Mouse (Mus musculus) layer of hippocampus, adult 11-12 months (tissue): ENCODE results near the gene Hprt.
"Not testable (repeated sequence)": the region's sequence is repeated elsewhere in the genome, so short reads cannot be mapped to it uniquely, and the experiment has no call there.

ENCODE experiments used
- DNase-seq: peaks from one replicate; pipeline ENCODE4 v3.0.0; 2022; ENCODE audit warnings: low spot score

Gene Hprt

DNA sequence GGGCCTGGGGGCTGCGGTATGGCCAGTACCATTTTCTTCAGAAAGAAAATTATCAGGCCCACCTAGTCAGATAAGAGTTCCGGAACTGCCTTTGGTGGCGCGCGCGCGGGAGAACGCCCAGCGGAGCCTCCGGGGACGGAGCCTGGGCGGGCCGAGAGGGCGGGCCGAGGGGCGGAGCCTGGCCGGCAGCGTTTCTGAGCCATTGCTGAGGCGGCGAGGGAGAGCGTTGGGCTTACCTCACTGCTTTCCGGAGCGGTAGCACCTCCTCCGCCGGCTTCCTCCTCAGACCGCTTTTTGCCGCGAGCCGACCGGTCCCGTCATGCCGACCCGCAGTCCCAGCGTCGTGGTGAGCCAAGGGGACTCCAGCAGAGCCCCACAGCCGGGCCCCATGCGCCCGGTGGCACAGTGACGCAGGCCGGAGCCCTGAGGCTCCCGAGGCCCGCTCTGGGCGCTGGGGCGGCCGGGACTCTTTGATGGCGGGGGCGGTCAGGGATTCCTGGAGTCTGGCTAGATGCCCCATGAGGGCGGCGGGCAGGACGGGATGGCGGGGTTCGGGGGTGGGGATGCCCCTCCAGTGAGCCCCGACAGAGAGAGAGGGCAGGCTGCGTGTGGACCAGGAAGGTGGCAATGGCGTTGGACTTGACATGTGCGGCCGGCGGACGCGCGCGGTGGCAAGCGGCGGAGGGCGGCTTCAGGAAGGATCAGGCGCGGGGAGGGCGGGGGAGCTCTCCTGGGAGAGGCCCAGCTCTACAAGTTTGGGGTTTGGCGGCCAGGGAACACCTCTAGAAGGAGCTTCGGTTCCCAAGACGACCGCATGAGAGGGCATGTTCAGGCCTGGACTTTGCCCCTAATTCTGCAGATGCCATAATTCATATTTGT lies at the start of gene Hprt:
Gene Hprt (plus strand): TSS at position 233 of the 879 bp plus-strand sequence.
- peak; percentile 82 for DNase-seq

DNA sequence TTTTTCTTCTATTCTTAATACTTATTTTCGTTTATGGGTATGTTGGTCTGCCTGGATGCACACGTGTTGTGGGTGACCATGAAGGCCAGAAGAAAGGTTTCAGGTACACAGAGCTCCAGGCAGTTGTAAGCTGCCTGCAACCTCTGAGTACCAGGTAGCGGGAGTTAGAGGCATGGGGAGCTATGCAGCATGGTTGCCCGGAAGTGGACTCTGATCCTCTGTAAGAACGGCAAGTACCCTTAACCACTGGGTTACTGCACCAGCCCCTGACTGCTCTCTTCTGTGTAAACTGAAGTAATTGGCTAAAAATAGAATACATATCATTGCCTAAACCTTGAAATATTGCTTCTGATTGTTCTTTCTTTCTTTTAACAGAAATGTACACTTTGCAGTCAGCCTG lies 42.4 kb upstream of the Hprt start:
- no peak for DNase-seq

DNA sequence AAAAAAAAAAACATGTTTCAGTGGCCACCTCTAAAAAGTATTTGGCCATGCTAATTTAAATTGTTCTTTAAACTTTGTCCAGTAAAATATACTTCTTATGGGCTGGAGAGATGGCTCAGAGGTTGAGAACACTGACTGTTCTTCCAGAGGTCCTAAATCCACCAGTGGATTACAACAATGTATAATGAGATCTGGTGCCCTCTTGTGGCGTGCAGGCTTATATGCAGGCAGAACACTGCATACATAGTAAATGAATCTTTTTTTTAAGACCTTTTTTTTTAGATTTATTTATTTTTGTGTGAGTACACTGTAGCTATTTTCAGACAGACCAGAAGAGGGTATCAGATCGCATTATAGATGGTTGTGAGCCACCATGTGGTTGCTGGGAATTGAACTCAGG lies 38.2 kb upstream of the Hprt start:
- DNase-seq: no peak

DNA sequence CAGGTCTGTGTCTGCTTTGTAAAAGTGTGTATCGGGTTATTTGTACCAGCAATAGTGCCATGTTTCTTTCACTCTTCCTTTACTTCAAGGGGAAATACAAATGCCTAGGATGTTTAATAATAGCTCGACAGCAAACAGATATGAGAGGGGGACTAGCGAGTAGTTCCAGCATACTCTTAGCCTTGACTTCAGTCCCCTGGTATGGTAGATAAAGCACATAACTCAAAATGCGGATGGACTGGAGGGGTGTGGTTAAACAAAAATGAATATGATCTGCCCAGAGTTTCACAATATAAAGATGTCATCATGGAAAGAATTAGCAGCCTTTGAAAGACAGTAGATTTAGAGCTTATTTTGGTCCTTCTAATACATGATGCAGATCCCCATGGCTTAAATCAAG lies 31.0 kb upstream of the Hprt start:
- no peak for DNase-seq

DNA sequence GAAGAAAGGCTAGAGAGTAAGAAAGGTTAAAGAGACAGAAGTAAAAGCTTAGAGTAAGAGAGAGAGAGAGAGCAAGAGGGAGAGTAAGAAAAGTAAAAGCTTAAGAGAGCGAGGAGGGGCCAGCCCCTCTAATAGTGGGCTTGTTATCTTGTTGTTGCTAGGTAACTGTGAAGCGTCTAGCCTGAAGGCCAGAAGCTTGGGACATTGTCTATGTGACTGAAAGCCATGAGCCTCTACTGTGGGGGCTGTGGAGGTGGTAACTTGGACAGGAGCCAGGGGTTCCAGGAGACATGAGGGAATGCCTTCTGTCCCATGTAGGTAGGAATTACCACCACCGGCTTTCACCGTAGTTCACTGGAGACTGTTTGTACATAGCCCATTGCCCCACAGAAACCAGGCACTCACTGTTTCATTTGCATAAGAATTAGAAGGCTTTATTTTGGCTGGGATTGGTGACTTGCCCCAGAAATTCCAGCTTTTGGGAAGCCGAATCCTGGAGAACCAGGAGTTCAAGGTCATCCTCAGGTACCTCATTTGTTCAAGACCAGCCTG lies 26.3 kb upstream of the Hprt start:
- DNase-seq: no peak

DNA sequence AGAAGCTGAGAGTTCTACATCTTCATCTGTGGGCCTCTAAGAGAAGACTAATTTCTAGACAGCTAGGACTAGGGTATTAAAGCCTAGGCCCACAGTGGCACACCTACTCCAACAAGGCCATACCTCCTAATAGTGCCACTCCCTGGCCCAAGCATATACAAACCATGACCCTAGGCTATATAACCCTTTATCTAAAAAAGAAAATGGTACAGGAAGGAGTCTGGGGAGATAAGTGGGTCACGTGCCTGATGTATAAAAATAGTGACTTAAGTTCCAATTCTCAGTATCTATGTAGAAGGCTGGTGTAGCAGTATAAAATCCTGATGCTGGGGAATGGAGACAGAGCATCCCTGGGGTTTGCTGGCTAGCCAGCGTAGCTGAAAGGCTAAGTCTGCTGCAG lies 22.8 kb upstream of the Hprt start:
- DNase-seq: no peak

DNA sequence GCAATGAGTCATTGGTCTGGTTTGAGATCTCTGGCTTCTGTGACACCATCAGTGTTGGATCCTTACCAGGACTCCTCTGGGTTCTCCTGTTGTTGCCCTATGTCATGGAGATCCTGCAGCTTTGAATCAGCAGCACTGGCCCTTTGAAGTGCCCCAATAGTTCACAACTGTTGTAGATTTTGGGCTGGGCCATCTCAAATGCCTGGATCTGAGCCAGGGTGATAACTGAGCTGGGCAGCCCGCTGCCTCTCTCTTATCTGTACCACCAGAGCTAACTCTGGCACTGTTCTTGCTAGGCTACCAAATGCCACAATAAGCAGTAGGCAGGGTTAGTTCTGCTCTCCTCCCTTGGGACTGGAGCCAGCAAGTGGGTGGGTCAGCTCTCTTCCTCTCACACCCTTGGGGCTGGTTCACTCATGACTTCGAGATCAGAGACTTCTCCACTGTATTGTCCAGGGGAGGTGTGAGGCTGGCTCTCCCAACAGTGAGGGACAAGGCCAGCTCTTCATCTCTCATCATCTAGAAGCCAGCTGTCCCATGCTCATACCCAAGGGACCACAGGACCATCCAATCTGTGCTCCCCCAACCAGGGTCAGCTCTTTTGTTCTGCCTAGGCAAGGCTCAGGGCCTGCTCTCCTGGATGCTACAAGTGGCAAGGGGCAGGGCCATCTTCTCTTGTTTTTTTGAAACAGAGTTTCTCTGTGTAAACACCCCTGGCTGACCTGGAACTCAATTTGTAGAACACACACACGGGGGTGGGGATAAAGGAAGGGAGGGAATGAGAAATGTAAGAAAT lies 16.5 kb upstream of the Hprt start:
- no peak for DNase-seq

DNA sequence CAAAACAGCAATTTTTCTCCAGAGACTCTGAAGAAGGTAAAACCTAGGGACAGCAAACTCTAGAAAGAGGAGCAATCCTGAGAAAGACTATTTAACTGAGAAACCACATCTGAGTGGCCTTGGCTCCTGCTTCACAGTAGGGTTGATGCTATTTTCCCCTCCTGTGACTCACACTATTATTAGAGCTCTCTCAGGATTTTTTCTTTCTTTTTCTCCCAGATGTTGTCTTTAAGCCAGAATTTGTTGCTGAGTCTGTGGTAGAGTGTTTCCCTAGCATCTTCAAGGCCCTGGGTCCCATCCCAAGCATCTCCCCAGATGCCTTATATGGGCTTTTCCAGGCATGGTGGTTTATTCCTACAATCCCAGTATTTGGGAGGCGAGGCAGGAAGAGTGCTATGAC lies 15.8 kb upstream of the Hprt start:
- no peak for DNase-seq

DNA sequence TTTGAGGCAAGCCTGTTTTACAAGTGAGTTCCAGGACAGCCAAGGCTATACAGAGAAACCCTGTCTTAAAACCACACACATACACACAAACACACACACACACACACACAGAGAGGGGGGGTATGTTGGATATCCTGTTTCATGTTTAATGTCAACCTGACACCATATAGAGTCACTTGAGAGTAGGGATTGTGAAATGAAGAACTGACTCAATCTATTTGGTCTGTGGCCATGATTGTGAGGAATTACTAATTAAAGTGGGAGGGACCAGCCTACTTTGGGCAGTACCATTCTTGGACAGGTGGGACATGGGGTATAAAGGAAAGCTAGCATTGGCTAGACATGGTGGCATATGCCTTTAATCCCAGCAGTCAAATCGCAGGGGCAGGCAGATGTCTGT lies 15.3 kb upstream of the Hprt start:
- no peak for DNase-seq

DNA sequence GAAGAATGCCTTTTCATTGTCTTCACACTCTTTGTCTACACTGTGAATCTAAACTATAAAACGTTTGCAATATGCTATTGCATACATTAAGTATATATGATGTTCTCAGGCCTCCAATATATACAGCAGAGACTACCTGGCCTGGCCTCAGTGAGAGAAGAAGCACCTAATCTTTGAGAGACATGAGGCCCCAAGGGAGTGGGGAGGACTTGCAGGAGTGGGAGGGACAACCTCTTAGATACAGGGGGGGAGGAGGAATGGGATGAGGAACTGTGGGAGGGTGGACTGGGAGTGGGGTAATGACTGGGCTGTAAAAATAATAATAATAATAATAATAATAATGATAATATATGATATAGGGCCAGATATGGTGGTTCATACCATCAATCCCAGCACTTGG lies 9.4 kb upstream of the Hprt start:
- DNase-seq: no peak

DNA sequence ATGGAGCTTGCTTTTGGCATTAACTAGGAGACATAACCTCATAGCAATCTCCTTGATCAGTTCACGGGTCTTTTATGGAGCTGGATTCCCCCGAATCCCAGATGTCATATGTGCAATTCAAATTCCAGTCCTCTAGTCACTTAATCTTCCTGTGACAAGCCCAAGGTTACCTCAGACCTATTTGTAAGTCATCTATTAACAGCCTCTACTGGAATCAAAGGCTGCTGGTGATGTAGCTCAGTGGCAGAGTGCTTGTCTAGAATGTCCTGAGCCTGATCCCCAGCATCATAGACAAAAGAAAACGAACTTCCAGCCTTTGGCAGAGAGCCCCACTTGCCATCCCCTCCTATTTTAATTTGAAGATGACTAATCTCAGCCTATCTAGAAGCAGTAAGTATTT lies 6.6 kb upstream of the Hprt start:
- no peak for DNase-seq

DNA sequence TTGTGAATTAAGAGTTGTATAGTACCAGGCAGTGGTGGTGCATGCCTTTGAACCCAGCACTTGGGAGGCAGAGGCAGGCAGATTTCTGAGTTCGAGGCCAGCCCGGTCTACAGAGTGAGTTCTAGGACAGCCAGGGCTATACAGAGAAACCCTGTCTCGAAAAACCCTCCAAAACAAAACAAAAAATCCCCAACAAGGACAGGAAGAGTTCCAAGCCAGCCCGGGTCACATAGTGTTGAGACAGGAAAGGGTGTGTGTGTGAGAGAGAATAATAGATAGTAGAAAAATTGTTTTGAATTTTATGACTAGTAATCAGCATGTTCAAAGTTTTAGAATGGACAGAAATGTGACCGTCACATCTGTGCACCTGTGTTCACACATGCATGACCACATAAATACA lies 6.8 kb downstream of the Hprt start:
- not testable (repeated sequence) for DNase-seq

DNA sequence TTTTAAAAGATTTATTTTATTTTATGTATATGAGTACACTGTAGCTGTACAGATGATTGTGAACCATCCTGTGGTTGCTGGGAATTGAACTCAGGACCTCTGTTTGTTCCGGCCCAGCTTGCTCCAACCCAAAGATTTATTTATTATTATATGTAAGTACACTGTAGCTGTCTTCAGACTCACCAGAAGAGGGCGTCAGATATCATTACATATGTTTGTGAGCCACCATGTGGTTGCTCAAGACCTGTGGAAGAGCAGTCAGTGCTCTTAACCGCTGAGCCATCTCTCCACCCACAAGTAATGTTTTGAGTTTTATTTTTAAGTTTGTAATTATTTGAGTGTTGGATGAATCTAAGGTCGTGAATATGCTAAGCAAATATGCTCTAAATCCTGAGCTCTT lies 16.9 kb downstream of the Hprt start:
- not testable (repeated sequence) for DNase-seq

DNA sequence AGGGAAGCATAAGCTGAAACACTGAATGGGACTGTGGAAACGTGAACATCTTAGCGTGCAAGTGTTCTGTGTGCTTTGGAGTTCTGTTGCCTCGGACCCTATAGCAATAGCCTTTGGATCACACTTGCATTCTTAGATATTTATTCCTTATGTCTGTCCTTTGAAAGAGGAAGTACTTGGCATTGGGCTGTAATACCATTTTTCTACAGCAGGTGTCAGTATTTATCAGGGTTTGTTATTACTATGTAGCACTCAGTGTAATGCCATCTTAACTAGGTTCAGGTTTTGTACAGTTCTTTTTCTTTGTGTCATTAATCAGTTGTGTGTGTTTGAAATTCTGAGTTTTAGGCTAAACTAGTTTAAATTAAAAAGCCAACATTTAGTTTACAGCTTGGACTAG lies 18.1 kb downstream of the Hprt start:
- DNase-seq: peak; percentile 21

DNA sequence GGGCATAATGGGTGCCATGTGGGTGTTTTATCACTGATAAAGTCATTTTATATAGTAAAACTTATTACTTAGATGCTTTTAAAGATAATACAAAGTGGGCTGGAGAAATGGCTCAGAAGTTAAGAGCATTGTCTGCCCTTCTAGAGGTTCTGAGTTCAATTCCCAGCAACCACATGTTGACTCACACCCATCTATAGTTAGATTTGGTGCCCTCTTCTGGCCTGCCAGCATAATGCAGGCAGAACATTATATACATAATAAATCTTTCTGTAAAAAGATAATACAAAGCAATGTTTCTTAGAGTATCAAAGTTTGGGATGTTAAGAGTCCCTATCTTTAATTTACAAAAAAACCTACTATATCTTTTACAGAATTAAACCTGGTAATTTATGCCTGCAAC lies 27.6 kb downstream of the Hprt start:
- no peak for DNase-seq

DNA sequence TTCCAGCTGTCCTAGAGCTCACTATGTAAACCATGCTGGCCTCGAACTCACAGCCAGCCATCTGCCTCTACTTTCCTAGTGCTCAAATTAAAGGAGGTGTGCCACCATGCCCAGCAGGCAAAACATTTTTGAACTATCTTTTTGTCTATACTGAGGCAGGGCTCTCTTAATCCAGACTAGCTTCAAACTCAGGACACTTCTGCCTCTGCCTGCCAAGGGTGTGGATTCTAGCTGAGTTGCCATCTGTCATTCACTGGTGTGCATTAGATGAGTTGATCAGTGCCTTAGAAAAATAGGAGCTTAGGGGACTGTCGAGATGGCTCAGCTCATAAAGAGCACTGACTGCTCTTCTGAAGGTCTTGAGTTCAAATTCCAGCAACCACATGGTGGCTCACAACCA lies 35.1 kb downstream of the Hprt start:
- no peak for DNase-seq

DNA sequence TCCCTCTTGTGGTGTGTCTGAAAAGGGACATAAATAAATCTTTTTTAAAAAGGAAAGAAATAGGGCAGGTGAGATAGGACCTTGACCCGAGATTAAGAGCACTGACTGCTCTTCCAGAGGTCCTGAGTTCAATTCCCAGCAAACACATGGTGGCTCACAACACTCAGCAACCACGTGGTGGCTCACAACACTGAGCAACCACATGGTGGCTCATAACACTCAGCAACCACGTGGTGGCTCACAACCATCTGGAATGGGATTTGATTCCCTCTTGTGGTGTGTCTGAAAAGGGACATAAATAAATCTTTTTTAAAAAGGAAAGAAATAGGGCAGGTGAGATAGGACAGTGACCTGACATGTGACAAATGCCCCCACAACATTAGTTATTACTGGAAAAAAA lies 36.3 kb downstream of the Hprt start:
- not testable (repeated sequence) for DNase-seq

DNA sequence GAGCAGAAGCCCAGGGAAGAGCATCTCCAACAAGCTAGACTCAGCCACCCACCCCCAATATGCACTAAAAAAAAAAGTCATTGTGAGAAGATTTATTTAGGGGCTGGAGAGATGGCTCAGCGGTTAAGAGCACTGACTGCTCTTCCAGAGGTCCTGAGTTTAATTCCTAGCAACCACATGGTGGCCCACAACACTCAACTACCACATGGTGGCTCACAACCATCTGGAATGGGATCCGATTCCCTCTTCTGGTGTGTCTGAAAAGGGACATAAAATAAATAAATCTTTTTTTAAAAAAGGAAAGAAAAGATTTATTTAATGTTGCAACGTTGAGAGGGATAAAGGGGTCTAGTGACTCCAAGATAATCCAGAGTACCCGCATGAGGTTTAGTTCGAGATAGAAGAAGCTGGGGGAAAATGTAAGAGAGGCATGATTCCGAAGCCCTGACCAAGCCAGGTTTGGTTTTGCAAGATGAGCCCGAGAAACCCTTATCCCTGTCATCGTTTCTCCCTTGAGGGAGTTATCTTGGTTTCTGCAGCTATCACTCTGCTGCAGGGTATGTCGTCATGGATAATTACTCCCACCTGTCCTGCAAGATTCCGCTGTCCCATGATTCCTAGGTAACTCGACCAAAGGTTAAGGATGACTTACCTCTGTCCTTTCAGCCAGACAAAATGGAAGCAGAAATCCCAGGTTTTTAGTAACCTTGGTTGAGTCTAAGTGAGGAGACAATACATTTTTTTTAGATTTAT lies 37.7 kb downstream of the Hprt start:
- no peak for DNase-seq

DNA sequence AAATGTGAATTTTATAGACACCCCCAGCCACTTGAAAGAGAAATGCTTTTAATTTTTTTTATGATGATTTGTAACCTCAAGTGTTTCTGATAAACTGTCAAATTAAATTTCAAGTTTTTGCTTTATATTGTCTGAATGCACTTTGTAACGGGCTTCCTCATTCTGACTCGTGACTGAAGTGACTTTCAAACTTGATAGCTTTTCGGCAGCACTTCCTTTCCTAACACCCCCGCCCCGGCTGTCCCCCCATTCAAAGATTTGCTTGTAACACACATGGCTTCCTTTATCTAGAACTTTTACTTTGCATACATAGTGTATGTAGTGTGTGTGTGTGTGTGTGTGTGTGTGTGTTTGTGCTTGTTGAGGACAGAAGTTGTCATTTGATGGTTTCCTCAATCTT lies 41.6 kb downstream of the Hprt start:
- no peak for DNase-seq

DNA sequence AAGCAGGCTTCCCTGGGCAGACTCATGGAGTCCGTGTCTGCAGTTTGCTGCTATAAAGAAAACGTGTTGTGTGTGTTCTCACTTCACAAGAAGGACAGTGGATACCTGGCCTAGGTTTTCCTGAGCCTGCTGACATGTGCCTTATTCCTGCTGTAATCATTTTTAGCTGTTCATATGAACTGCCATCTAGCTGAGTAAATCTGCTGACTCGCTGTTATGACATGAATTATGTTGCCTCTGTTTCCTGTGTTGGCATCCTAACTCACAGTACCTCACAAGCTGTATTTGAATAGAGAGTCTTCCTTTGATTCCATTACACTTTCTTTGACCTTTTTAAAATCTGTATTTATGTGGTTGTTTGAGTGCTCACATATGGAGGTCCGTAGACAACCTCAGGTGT lies 50.3 kb downstream of the Hprt start:
- no peak for DNase-seq

DNA sequence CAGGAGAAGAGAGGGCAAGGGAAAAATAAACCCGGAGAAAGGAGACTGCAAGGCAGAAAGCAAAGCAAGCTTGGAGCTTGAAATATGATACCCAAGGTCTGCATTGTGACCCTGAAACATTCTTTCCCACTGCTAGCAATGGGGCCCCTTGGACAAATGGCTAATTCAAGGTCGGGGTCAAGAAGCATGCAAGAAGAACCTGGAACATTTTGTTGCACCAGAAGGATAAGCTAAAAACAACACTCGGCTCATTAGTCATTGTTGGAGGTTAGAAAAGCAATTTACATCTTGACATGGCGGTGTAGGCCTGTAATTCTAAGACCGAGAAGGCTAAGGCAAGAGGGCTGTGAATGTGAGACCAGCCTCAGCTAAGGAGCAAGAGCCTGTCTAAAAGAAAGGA lies 51.7 kb downstream of the Hprt start:
- no peak for DNase-seq

DNA sequence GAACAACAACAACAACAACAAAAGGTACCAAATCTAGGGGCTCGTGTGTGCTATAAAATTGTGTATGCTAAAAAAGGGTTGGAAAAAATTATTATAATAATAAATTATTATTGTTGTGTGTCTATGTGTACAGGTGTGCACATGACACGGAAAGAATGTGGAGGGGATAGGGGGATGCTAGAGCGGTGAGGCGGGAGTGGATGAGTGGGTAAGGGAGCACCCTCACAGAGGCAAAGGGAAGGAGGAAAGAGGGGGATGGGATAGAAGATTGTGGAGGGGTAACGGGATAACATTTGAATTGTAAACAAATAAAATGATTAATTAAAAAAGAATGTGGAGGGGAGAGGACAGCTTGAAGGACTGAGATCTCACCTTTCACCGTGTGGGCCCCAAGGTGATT lies 52.2 kb downstream of the Hprt start:
- no peak for DNase-seq
